Mouse (Mus musculus): ENCODE data around the gene Itgb1bp1. TPM values are rescaled to one million over a fixed set of nuclear protein-coding genes. Genes with fewer than 3 reads are reported as not detected.

The Itgb1bp1 gene
- polyA plus RNA-seq, 1 experiment: 47.8 TPM

- Histone ChIP-seq H3K79me2 (ENCODE audit: control insufficient read depth, insufficient read depth) (no peaks in the 10 kb centered on the region), H3K36me3 (ENCODE audit: control insufficient read depth, insufficient read depth) (no peaks in the 10 kb centered on the region), H3ac (ENCODE audit: control insufficient read depth, insufficient read length, low read depth) (no peak overlapping the region), H3K27me3 (ENCODE audit: control insufficient read depth, insufficient read depth, insufficient read length) (no peaks in the 10 kb centered on the region), H3K79me3 (ENCODE audit: low read depth) (no peaks in the 10 kb centered on the region), H3K4me3 (ENCODE audit: insufficient read depth, poor library complexity, severe bottlenecking) (no peak overlapping the region)
- no peak for TF ChIP-seq USF1 (IDR thresholded peaks at IDR 0.05; ENCODE audit: low read depth)
- no peak for TF ChIP-seq FOSL1 (IDR thresholded peaks at IDR 0.05; ENCODE audit: insufficient read depth, low read length, poor library complexity, severe bottlenecking)
- no peak for TF ChIP-seq MAX (IDR thresholded peaks at IDR 0.05)
- no peak for TF ChIP-seq MYOG (IDR thresholded peaks at IDR 0.05; ENCODE audit: control insufficient read depth, extremely low read depth, insufficient read length)
These were observed 41.6 kb downstream of the Itgb1bp1 start for GRCm38 (mm10) chr12:21244375-21244960.

- H3K36me3 ChIP-seq (ENCODE audit: control insufficient read depth, insufficient read depth): peaks cover 4% of the 10 kb centered on the region
- H3K79me3 ChIP-seq (ENCODE audit: low read depth): no peaks in the 10 kb centered on the region
- H3K27me3 ChIP-seq (ENCODE audit: control insufficient read depth, insufficient read depth, insufficient read length): no peaks in the 10 kb centered on the region
- no peaks in the 10 kb centered on the region for H3K79me2 ChIP-seq (ENCODE audit: control insufficient read depth, insufficient read depth)
- no peak overlapping the region for H3ac ChIP-seq (ENCODE audit: control insufficient read depth, insufficient read length, low read depth)
- H3K4me3 ChIP-seq (ENCODE audit: insufficient read depth, poor library complexity, severe bottlenecking): no peak overlapping the region
- TF ChIP-seq FOSL1 (IDR thresholded peaks at IDR 0.05; ENCODE audit: insufficient read depth, low read length, poor library complexity, severe bottlenecking) (no peak), MYOD1 (IDR thresholded peaks at IDR 0.05; ENCODE audit: control insufficient read depth, insufficient read length, low read depth) (no peak), USF1 (IDR thresholded peaks at IDR 0.05; ENCODE audit: low read depth) (no peak), MYOG (IDR thresholded peaks at IDR 0.05; ENCODE audit: control insufficient read depth, extremely low read depth, insufficient read length) (no peak), MAX (IDR thresholded peaks at IDR 0.05) (no peak), CEBPB (IDR thresholded peaks at IDR 0.05; ENCODE audit: low read depth) (no peak), CTCF (IDR thresholded peaks at IDR 0.05; ENCODE audit: control insufficient read depth, insufficient read depth, insufficient read length) (no peak)
These were observed 44.1 kb downstream of the Itgb1bp1 start for GRCm38 (mm10) chr12:21241965-21242364.

- H3ac ChIP-seq (ENCODE audit: control insufficient read depth, insufficient read length, low read depth): no peak overlapping the region
- H3K79me2 ChIP-seq (ENCODE audit: control insufficient read depth, insufficient read depth): no peaks in the 10 kb centered on the region
- no peak overlapping the region for H3K4me3 ChIP-seq (ENCODE audit: insufficient read depth, poor library complexity, severe bottlenecking)
- H3K27me3 ChIP-seq (ENCODE audit: control insufficient read depth, insufficient read depth, insufficient read length): no peaks in the 10 kb centered on the region
- no peak for TF ChIP-seq MYOD1 (IDR thresholded peaks at IDR 0.05; ENCODE audit: control insufficient read depth, insufficient read length, low read depth)
- TF ChIP-seq FOSL1 (IDR thresholded peaks at IDR 0.05; ENCODE audit: insufficient read depth, low read length, poor library complexity, severe bottlenecking): no peak
- no peak for TF ChIP-seq MAX (IDR thresholded peaks at IDR 0.05)
- no peak for TF ChIP-seq CTCF (IDR thresholded peaks at IDR 0.05; ENCODE audit: control insufficient read depth, insufficient read depth, insufficient read length)
- TF ChIP-seq MYOG (IDR thresholded peaks at IDR 0.05; ENCODE audit: control insufficient read depth, extremely low read depth, insufficient read length): no peak
- no peak for TF ChIP-seq CEBPB (IDR thresholded peaks at IDR 0.05; ENCODE audit: low read depth)
- TF ChIP-seq USF1 (IDR thresholded peaks at IDR 0.05; ENCODE audit: low read depth): no peak
- H3K36me3 ChIP-seq (ENCODE audit: control insufficient read depth, insufficient read depth): peaks cover 12% of the 10 kb centered on the region
- H3K79me3 ChIP-seq (ENCODE audit: low read depth): no peaks in the 10 kb centered on the region
These were observed 51.5 kb downstream of the Itgb1bp1 start for GRCm38 (mm10) chr12:21234560-21234959.

GRCm38 (mm10) chr12:21233727-21234126 lies 52.4 kb downstream of the Itgb1bp1 start:
- Histone ChIP-seq H3K79me2 (ENCODE audit: control insufficient read depth, insufficient read depth) (no peaks in the 10 kb centered on the region), H3K79me3 (ENCODE audit: low read depth) (no peaks in the 10 kb centered on the region), H3ac (ENCODE audit: control insufficient read depth, insufficient read length, low read depth) (no peak overlapping the region), H3K36me3 (ENCODE audit: control insufficient read depth, insufficient read depth) (peaks cover 8% of the 10 kb centered on the region), H3K4me3 (ENCODE audit: insufficient read depth, poor library complexity, severe bottlenecking) (no peak overlapping the region), H3K27me3 (ENCODE audit: control insufficient read depth, insufficient read depth, insufficient read length) (no peaks in the 10 kb centered on the region)
- no peak for TF ChIP-seq CTCF (IDR thresholded peaks at IDR 0.05; ENCODE audit: control insufficient read depth, insufficient read depth, insufficient read length)
- TF ChIP-seq MAX (IDR thresholded peaks at IDR 0.05): no peak
- TF ChIP-seq FOSL1 (IDR thresholded peaks at IDR 0.05; ENCODE audit: insufficient read depth, low read length, poor library complexity, severe bottlenecking): no peak
- no peak for TF ChIP-seq USF1 (IDR thresholded peaks at IDR 0.05; ENCODE audit: low read depth)
- TF ChIP-seq MYOD1 (IDR thresholded peaks at IDR 0.05; ENCODE audit: control insufficient read depth, insufficient read length, low read depth): no peak
- TF ChIP-seq CEBPB (IDR thresholded peaks at IDR 0.05; ENCODE audit: low read depth): no peak
- TF ChIP-seq MYOG (IDR thresholded peaks at IDR 0.05; ENCODE audit: control insufficient read depth, extremely low read depth, insufficient read length): no peak

- H3K36me3 ChIP-seq (ENCODE audit: control insufficient read depth, insufficient read depth): peaks cover 8% of the 10 kb centered on the region
- no peak for TF ChIP-seq CEBPB (IDR thresholded peaks at IDR 0.05; ENCODE audit: low read depth)
- TF ChIP-seq CTCF (IDR thresholded peaks at IDR 0.05; ENCODE audit: control insufficient read depth, insufficient read depth, insufficient read length): no peak
- TF ChIP-seq MAX (IDR thresholded peaks at IDR 0.05): no peak
- TF ChIP-seq MYOG (IDR thresholded peaks at IDR 0.05; ENCODE audit: control insufficient read depth, extremely low read depth, insufficient read length): no peak
- no peak for TF ChIP-seq FOSL1 (IDR thresholded peaks at IDR 0.05; ENCODE audit: insufficient read depth, low read length, poor library complexity, severe bottlenecking)
- TF ChIP-seq MYOD1 (IDR thresholded peaks at IDR 0.05; ENCODE audit: control insufficient read depth, insufficient read length, low read depth): no peak
- no peak for TF ChIP-seq USF1 (IDR thresholded peaks at IDR 0.05; ENCODE audit: low read depth)
- H3K4me3 ChIP-seq (ENCODE audit: insufficient read depth, poor library complexity, severe bottlenecking): no peak overlapping the region
- H3K79me3 ChIP-seq (ENCODE audit: low read depth): no peaks in the 10 kb centered on the region
- no peaks in the 10 kb centered on the region for H3K79me2 ChIP-seq (ENCODE audit: control insufficient read depth, insufficient read depth)
- H3ac ChIP-seq (ENCODE audit: control insufficient read depth, insufficient read length, low read depth): no peak overlapping the region
- H3K27me3 ChIP-seq (ENCODE audit: control insufficient read depth, insufficient read depth, insufficient read length): no peaks in the 10 kb centered on the region
These were observed 56.8 kb downstream of the Itgb1bp1 start for GRCm38 (mm10) chr12:21229076-21229918.

Measured in C2C12 (cell line).